Mouse (Mus musculus) neural tube, embryonic 14.5 days (tissue): ENCODE measurements around the gene Arl6ip5. TPM values are rescaled to one million over a fixed set of nuclear protein-coding genes. Genes with fewer than 3 reads are reported as not detected.

Source experiments
- ATAC-seq: fragments of 200-750 bp; cut with Nextera tagmentation; 2 replicates; pipeline ENCODE4 v1.8.0; 2017; ENCODE audit warnings: low read depth, mild to moderate bottlenecking, moderate TSS enrichment, moderate library complexity
- H3K27ac ChIP-seq: fragments of 300-500 bp; sonication (generic); 2 replicates; pipeline ENCODE4 v1.5.1; 2014; ENCODE audit warnings: low read depth, mild to moderate bottlenecking, control low read depth, low read length, moderate library complexity, mixed read lengths
- H3K27me3 ChIP-seq: fragments of 300-500 bp; sonication (generic); 2 replicates; pipeline ENCODE4 v1.6.1; 2014; ENCODE audit warnings: low read length; ENCODE audit not compliant: control insufficient read depth, insufficient read depth
- H3K36me3 ChIP-seq: fragments of 300-500 bp; sonication (generic); 2 replicates; pipeline ENCODE4 v1.6.1; 2014; ENCODE audit warnings: low read length, mixed read lengths; ENCODE audit not compliant: control insufficient read depth, insufficient read depth
- H3K4me1 ChIP-seq: fragments of 300-500 bp; sonication (generic); 2 replicates; pipeline ENCODE4 v1.6.1; 2014; ENCODE audit warnings: low read length; ENCODE audit not compliant: control insufficient read depth, insufficient read depth
- H3K4me2 ChIP-seq: fragments of 300-500 bp; sonication (generic); 2 replicates; pipeline ENCODE4 v1.6.1; 2014; ENCODE audit warnings: mild to moderate bottlenecking, low read depth, low read length, control low read depth
- H3K4me3 ChIP-seq: fragments of 300-500 bp; sonication (generic); 2 replicates; pipeline ENCODE4 v1.5.1; 2014; ENCODE audit warnings: low read depth, low read length, control low read depth, mixed read lengths
- H3K9ac ChIP-seq: fragments of 300-500 bp; sonication (generic); replicated peaks from 2 replicates; pipeline ENCODE4 v1.6.1; 2014; ENCODE audit warnings: low read depth, mild to moderate bottlenecking, control low read depth, low read length, mixed read lengths
- H3K9me3 ChIP-seq: fragments of 300-500 bp; sonication (generic); 2 replicates; pipeline ENCODE4 v1.6.1; 2016; ENCODE audit warnings: low read length; ENCODE audit not compliant: control insufficient read depth
- WGBS: fragments of 180-500 bp; shearing (Covaris S2); extraction: QIAGEN DNeasy Blood & Tissue Kit; methylation state at CpG from one replicate; pipeline ENCODE4 v1.1.7; 2014; 5-methylcytosine and 5-hydroxymethylcytosine counted together
- polyA plus RNA-seq: library from polyadenylated mRNA; unstranded; fragments of >200 nt; fragmentation: Nextera tagmentation; extraction: Ambion mirVana; gene quantifications from 2 replicates; pipeline ENCODE4 v1.2.1, GENCODE M21; 2014

Arl6ip5 gene
- polyA plus RNA-seq, 1 experiment from 2014 or later, result 64.8 TPM

DNA sequence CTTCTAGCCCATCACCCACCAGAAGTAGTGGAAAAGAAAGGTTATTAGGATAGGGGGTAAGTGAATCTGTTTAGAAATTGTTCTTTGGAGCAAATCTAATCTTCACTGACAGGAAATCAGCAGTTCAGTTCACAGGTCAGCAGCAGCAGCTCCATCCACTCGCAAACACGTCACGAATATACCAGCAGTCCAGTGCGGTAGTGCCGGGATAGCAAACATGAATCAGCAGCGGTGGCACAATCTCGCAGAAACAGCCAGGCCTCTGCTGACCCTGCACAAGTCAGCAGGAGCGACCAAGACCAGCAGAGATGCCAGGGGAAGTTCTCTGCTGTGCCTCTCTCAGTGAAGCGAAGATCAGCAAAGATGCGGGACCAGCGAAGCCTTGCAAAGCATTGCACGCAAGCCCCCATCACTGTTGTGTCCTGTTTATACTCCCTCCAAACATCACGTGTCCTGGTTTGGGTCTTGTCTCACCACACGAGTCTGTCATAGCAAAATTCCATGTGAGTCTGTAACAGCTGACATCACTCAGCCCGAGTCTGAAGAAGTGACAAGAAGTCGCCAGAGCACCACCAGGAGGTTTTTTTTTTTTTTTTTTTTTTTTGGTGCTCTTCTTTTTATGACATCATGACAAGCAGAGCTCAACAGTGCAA, 62.7 kb downstream of the Arl6ip5 start:
- no peaks in the 10 kb centered on the region for H3K9me3 ChIP-seq
- no peaks in the 10 kb centered on the region for H3K36me3 ChIP-seq
- no peaks in the 10 kb centered on the region for H3K27me3 ChIP-seq
- WGBS, result 89% methylated on average over 16 of the region's 16 CpGs
- H3K27ac ChIP-seq, result no peak overlapping the region
- H3K4me1 ChIP-seq, result peaks cover 17% of the 10 kb centered on the region
- H3K4me3 ChIP-seq, result no peak overlapping the region
- H3K9ac ChIP-seq, result no peak overlapping the region
- no peak overlapping the region for H3K4me2 ChIP-seq
- ATAC-seq, result no peak

DNA sequence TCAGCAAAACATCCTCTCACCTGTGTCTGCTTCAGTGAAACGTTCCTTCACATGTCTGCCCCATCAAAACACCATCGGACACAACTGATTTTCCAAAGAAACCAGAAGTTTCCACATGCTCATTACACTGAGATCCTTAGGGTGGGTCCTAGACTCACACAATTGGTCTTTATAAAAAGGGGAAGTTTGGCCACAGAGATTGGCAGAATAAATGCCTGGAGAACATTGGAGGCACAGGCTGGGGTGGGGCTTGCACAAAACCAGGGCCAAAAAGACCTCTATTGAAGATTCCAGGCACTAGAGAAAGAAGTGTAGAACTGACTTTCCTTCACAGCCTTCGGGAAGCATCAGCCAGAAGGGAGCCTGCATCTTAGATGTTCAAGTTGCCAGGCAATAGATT, 63.3 kb downstream of the Arl6ip5 start:
- no peaks in the 10 kb centered on the region for H3K36me3 ChIP-seq
- H3K4me2 ChIP-seq, result no peak overlapping the region
- no peak overlapping the region for H3K4me3 ChIP-seq
- H3K27ac ChIP-seq, result no peak overlapping the region
- WGBS, result 90% methylated on average over 3 of the region's 3 CpGs
- no peak for ATAC-seq
- no peaks in the 10 kb centered on the region for H3K9me3 ChIP-seq
- peaks cover 18% of the 10 kb centered on the region for H3K4me1 ChIP-seq
- no peaks in the 10 kb centered on the region for H3K27me3 ChIP-seq
- no peak overlapping the region for H3K9ac ChIP-seq

- Histone ChIP-seq H3K4me3 (no peak overlapping the region), H3K36me3 (no peaks in the 10 kb centered on the region), H3K9ac (no peak overlapping the region), H3K27me3 (no peaks in the 10 kb centered on the region), H3K4me2 (peak overlapping the region; percentile 14; the same call in 1 of the 2 replicates), H3K9me3 (no peaks in the 10 kb centered on the region), H3K27ac (peak overlapping the region; percentile 66), H3K4me1 (peaks cover 20% of the 10 kb centered on the region)
- peak; percentile 59; the same call in 1 of the 2 replicates for ATAC-seq
- WGBS, result 37% methylated on average over 4 of the region's 4 CpGs
Observed at GRCm38 (mm10) chr6:97275760-97276159, 65.3 kb downstream of the Arl6ip5 start.

GRCm38 (mm10) chr6:97276366-97276765, 65.9 kb downstream of the Arl6ip5 start:
- H3K4me1 ChIP-seq, result peaks cover 20% of the 10 kb centered on the region
- peak overlapping the region; percentile 66 for H3K27ac ChIP-seq
- H3K9ac ChIP-seq, result no peak overlapping the region
- no peaks in the 10 kb centered on the region for H3K36me3 ChIP-seq
- peak; percentile 39 for ATAC-seq
- no peak overlapping the region for H3K4me3 ChIP-seq
- no peaks in the 10 kb centered on the region for H3K27me3 ChIP-seq
- 12% methylated on average over 4 of the region's 4 CpGs for WGBS
- no peaks in the 10 kb centered on the region for H3K9me3 ChIP-seq
- H3K4me2 ChIP-seq, result peak overlapping the region; percentile 14; the same call in 1 of the 2 replicates

DNA sequence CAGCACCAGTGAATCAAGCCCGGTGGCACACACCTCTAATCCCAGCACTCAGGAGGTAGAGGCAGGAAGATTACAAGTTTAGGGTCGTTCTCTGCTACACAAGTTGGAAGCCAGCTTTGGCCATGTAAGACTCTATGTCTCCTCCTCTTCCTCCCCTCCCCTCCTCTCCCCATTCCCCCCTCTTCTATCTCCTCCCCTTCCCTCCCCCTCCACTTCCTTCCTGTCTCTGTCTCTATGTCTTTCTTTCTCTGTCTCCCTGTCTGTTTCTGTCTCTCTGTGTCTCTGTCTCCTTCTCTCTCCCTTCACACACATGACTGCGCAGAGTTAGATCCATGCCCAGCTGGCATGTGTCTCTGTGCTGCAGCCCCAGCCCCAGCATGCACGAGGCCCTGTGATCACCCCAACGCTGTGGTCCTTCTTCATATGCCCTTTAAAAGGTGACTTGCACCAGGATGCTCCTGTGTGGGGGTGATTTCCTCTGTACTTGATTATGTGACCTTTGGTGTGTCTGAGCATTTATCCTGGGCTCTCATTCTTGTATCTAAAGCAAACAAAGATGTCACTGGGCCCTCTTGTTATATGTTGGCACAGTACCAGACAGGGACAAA, 66.5 kb downstream of the Arl6ip5 start:
- H3K4me1 ChIP-seq, result peaks cover 20% of the 10 kb centered on the region
- H3K27ac ChIP-seq, result peak overlapping the region; percentile 66; the same call in 1 of the 2 replicates
- WGBS, result 64% methylated on average over 5 of the region's 5 CpGs
- no peaks in the 10 kb centered on the region for H3K27me3 ChIP-seq
- ATAC-seq, result no peak
- H3K36me3 ChIP-seq, result no peaks in the 10 kb centered on the region
- no peak overlapping the region for H3K4me3 ChIP-seq
- no peaks in the 10 kb centered on the region for H3K9me3 ChIP-seq
- H3K9ac ChIP-seq, result no peak overlapping the region
- H3K4me2 ChIP-seq, result no peak overlapping the region

DNA sequence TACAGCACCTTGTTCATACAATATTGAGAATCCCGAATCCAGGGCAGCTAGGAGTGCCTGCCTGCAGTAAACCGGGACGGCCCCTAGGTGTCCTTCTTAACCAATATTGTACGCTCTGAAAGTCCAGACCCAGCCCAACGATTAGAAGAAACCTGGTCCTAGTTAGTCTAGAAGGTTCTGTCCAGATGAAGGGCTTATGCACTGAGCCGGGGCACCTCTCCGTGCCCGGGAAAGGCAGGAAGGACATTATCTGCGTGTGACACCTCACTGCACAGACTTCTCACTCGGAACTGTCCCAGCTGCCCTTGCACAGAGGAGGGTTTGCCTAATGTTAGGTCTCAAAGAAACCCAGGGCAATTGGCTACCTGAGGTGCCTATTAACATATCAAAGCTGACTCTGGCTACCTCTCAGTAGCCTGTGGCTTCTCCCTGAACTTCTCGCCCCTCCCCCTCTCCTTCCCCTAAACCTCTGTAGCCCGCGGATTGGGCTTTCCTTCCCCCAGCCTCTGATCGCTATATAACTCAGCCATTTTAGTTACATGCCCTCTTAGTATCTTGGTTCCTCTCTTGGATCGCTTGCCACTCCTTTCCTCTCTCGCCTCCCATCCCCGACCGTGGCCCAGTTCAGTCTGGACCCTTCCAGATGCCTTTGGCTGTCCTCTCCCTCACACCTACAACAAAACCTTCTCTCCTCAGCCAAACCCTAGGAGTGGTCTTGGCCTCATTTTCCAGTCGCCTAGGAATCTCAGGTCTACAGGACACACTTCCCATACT, 67.7 kb downstream of the Arl6ip5 start:
- Histone ChIP-seq H3K27ac (no peak overlapping the region), H3K36me3 (no peaks in the 10 kb centered on the region), H3K4me2 (peak overlapping the region; percentile 32), H3K9me3 (no peaks in the 10 kb centered on the region), H3K9ac (no peak overlapping the region), H3K4me1 (peaks cover 20% of the 10 kb centered on the region), H3K27me3 (no peaks in the 10 kb centered on the region), H3K4me3 (no peak overlapping the region)
- WGBS, result 3% methylated on average over 19 of the region's 19 CpGs
- peak; percentile 68 for ATAC-seq

DNA sequence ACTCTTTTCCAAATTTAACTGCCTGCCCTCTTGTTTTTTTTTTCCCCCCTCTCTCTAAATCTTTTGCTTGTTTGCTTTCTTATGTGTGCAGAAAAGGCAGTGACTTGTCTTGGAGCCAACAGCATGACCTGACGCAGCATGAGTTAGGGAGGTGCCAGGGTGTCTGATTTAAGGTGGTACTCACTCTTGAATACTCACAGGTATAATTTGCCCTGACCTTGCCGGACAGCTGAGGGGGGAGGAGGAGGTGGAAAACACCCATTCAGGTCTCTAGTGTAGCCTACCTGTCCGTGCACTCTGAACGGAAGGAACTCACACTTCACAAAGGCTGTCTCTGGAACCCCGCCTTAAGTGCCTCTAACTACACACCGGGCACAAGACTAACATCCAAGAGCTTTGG, 68.4 kb downstream of the Arl6ip5 start:
- H3K4me1 ChIP-seq, result peaks cover 20% of the 10 kb centered on the region
- no peak overlapping the region for H3K4me2 ChIP-seq
- H3K9me3 ChIP-seq, result no peaks in the 10 kb centered on the region
- H3K27me3 ChIP-seq, result no peaks in the 10 kb centered on the region
- H3K36me3 ChIP-seq, result no peaks in the 10 kb centered on the region
- no peak for ATAC-seq
- no peak overlapping the region for H3K27ac ChIP-seq
- H3K9ac ChIP-seq, result no peak overlapping the region
- 40% methylated on average over 6 of the region's 6 CpGs for WGBS
- no peak overlapping the region for H3K4me3 ChIP-seq
